Mouse (Mus musculus) midbrain, postnatal 0 days (tissue): Measurements from ENCODE around the gene F2rl1. TPM values are rescaled to one million over a fixed set of nuclear protein-coding genes. Genes with fewer than 3 reads are reported as not detected.
A peak's percentile ranks its signal among the peaks of the same experiment; 100 is the strongest.

ENCODE experiments used
- ATAC-seq: fragments of 200-750 bp; cut with Nextera tagmentation; 2 replicates; pipeline ENCODE4 v1.8.0; 2017; ENCODE audit warnings: moderate number of reproducible peaks, mild to moderate bottlenecking, moderate TSS enrichment, moderate library complexity; ENCODE audit not compliant: low FRiP score
- DNase-seq: peaks from one replicate; pipeline ENCODE4 v3.0.0-alpha.2; 2015; ENCODE audit warnings: low spot score
- H3K27ac ChIP-seq: fragments of 300-500 bp; sonication (generic); 2 replicates; pipeline ENCODE4 v1.5.1; 2014; ENCODE audit warnings: low read depth, mild to moderate bottlenecking, low read length, mixed read lengths
- H3K27me3 ChIP-seq: fragments of 300-500 bp; sonication (generic); 2 replicates; pipeline ENCODE4 v1.6.1; 2014; ENCODE audit warnings: low read length, control low read depth, mixed read lengths; ENCODE audit not compliant: insufficient read depth
- H3K36me3 ChIP-seq: fragments of 300-500 bp; sonication (generic); 2 replicates; pipeline ENCODE4 v1.6.1; 2014; ENCODE audit warnings: low read length, control low read depth, mixed read lengths; ENCODE audit not compliant: insufficient read depth
- H3K4me1 ChIP-seq: fragments of 300-500 bp; sonication (generic); 2 replicates; pipeline ENCODE4 v1.6.1; 2014; ENCODE audit warnings: mild to moderate bottlenecking, control low read depth, antibody characterized with exemption, low read length, mixed read lengths; ENCODE audit not compliant: insufficient read depth
- H3K4me2 ChIP-seq: fragments of 300-500 bp; sonication (generic); 2 replicates; pipeline ENCODE4 v1.6.1; 2014; ENCODE audit warnings: low read depth, mild to moderate bottlenecking, low read length, mixed read lengths; ENCODE audit not compliant: poor library complexity, severe bottlenecking
- H3K4me3 ChIP-seq: fragments of 300-500 bp; sonication (generic); 2 replicates; pipeline ENCODE4 v1.5.1; 2014; ENCODE audit warnings: low read depth, mild to moderate bottlenecking, low read length, moderate library complexity
- H3K9ac ChIP-seq: fragments of 300-500 bp; sonication (generic); replicated peaks from 2 replicates; pipeline ENCODE4 v1.6.1; 2014; ENCODE audit warnings: mild to moderate bottlenecking, low read length, moderate library complexity, mixed read lengths; ENCODE audit not compliant: poor library complexity, severe bottlenecking
- H3K9me3 ChIP-seq: fragments of 300-500 bp; sonication (generic); 2 replicates; pipeline ENCODE4 v1.6.1; 2016; ENCODE audit warnings: low read length, control low read depth
- CTCF ChIP-seq: IDR thresholded peaks from 2 replicates; pipeline ENCODE4 v1.5.1; 2016; ENCODE audit warnings: antibody characterized with exemption, mild to moderate bottlenecking
- WGBS: fragments of 180-500 bp; shearing (Covaris S2); extraction: QIAGEN DNeasy Blood & Tissue Kit; methylation state at CpG from one replicate; pipeline ENCODE4 v1.1.7; 2014; 5-methylcytosine and 5-hydroxymethylcytosine counted together
- polyA plus RNA-seq: library from polyadenylated mRNA; unstranded; fragments of >200 nt; fragmentation: Nextera tagmentation; extraction: Ambion mirVana; gene quantifications from 2 replicates; pipeline ENCODE4 v1.2.1, GENCODE M21; 2015
- total RNA-seq: library from RNA; depleted of rRNA; stranded (reverse); fragments of >200 nt; gene quantifications from 2 replicates; pipeline ENCODE4 v1.2.3, GENCODE M21; 2014

The F2rl1 gene
- total and polyA plus RNA-seq, 2 experiments from 2014 or later, result 0.16 to 0.21 TPM

DNA sequence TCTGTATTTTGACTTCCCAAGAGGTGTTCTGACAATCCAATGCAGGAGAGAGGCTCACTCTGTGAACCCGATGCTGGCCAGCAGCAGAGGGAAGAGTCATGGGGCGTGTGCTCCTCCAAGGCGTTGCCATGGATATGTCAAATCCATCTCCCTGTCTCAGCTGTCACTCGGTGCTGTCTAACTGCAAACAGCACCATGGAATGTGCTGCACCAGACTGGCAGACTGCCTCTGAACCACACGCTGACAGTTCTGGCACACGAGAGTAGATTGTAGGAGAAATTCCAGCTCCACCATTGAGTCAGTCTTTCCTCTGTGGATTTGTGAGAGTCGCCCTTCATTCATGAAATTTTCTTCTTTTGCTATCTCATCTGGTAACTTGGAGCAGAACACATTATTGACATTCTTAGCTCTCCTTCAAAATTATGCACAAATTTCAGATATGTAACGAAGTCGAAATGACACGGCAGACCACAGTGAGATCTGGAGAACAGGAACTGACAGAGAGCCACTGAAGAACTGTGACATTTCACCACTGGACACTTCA, 38.1 kb upstream of the F2rl1 start:
- H3K9ac ChIP-seq, result no peak overlapping the region
- DNase-seq (no peak), ATAC-seq (no peak)
- H3K4me1 ChIP-seq, result no peaks in the 10 kb centered on the region
- 58% methylated on average over 10 of the region's 10 CpGs for WGBS
- no peak overlapping the region for H3K4me3 ChIP-seq
- H3K27ac ChIP-seq, result no peak overlapping the region
- no peaks in the 10 kb centered on the region for H3K9me3 ChIP-seq
- no peak for TF ChIP-seq CTCF
- H3K4me2 ChIP-seq, result no peak overlapping the region
- H3K36me3 ChIP-seq, result no peaks in the 10 kb centered on the region
- H3K27me3 ChIP-seq, result no peaks in the 10 kb centered on the region

GRCm38 (mm10) chr13:95557326-95557725, 32.3 kb upstream of the F2rl1 start:
- no peak for DNase-seq
- 80% methylated on average over 7 of the region's 7 CpGs for WGBS
- no peak overlapping the region for H3K9ac ChIP-seq
- H3K27ac ChIP-seq, result no peak overlapping the region
- H3K4me2 ChIP-seq, result no peak overlapping the region
- no peaks in the 10 kb centered on the region for H3K4me1 ChIP-seq
- no peaks in the 10 kb centered on the region for H3K27me3 ChIP-seq
- no peaks in the 10 kb centered on the region for H3K36me3 ChIP-seq
- no peak overlapping the region for H3K4me3 ChIP-seq
- H3K9me3 ChIP-seq, result no peaks in the 10 kb centered on the region
- ATAC-seq, result no peak
- no peak for TF ChIP-seq CTCF

GRCm38 (mm10) chr13:95553885-95554492, 29.0 kb upstream of the F2rl1 start:
- 75% methylated on average over 11 of the region's 11 CpGs for WGBS
- ATAC-seq (no peak), DNase-seq (no peak)
- H3K9me3 ChIP-seq, result no peaks in the 10 kb centered on the region
- H3K4me3 ChIP-seq, result no peak overlapping the region
- no peaks in the 10 kb centered on the region for H3K4me1 ChIP-seq
- no peaks in the 10 kb centered on the region for H3K36me3 ChIP-seq
- no peak overlapping the region for H3K27ac ChIP-seq
- TF ChIP-seq CTCF, result no peak
- no peak overlapping the region for H3K9ac ChIP-seq
- no peaks in the 10 kb centered on the region for H3K27me3 ChIP-seq
- H3K4me2 ChIP-seq, result no peak overlapping the region

- DNase-seq, result no peak
- TF ChIP-seq CTCF, result no peak
- no peaks in the 10 kb centered on the region for H3K36me3 ChIP-seq
- H3K9ac ChIP-seq, result no peak overlapping the region
- no peaks in the 10 kb centered on the region for H3K9me3 ChIP-seq
- WGBS, result 74% methylated on average over 2 of the region's 2 CpGs
- ATAC-seq, result no peak
- H3K4me3 ChIP-seq, result no peak overlapping the region
- H3K4me1 ChIP-seq, result peaks cover 6% of the 10 kb centered on the region; the same call in 1 of the 2 replicates
- no peaks in the 10 kb centered on the region for H3K27me3 ChIP-seq
- H3K4me2 ChIP-seq, result no peak overlapping the region
- no peak overlapping the region for H3K27ac ChIP-seq
Observed at GRCm38 (mm10) chr13:95550636-95551370, 25.8 kb upstream of the F2rl1 start.

DNA sequence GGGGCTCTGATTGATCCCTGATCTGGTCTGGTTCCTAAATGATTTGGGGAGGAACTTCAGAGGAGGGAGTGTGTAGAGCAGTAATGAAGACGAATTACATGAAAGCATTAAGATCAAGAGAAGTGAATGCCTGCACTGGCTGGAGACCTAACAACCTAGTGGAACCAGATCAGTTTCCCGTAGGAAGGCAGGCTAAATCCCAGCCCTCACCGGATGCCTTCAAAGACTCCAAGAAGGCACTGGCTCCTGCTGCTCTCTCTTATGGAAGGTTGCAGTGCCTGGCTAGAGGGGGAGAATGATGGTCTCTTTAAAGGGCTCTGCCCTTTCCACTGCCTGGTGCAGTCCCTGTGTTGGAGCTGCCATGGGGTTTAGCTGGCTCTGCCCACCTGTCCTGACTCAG, 24.4 kb upstream of the F2rl1 start:
- no peak overlapping the region for H3K9ac ChIP-seq
- H3K4me2 ChIP-seq, result no peak overlapping the region
- no peak overlapping the region for H3K27ac ChIP-seq
- no peak for TF ChIP-seq CTCF
- no peak overlapping the region for H3K4me3 ChIP-seq
- H3K9me3 ChIP-seq, result no peaks in the 10 kb centered on the region
- no peak for DNase-seq
- 8% methylated on average over 3 of the region's 3 CpGs for WGBS
- no peak for ATAC-seq
- H3K4me1 ChIP-seq, result peaks cover 6% of the 10 kb centered on the region; the same call in 1 of the 2 replicates
- H3K27me3 ChIP-seq, result no peaks in the 10 kb centered on the region
- H3K36me3 ChIP-seq, result no peaks in the 10 kb centered on the region

DNA sequence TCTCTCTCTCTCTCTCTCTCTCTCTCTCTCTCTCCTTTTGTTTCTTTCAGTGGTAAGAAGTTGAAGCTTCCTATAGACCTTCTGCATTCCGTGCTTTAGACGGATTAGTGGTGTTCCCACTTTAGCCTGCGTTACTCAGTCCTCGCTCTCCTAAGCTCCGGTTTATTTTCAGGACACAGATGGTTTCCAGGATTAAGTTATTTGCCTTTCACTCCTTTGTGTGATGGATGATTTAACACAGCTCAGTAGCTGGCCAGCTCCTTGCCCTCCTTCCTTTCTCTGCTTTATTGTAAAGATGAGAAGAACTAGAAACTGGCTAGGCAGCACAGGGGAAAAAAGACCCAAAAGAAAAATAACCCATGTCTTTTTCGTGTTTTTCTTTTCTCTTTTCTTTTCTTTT, 23.8 kb upstream of the F2rl1 start:
- Histone ChIP-seq H3K4me3 (no peak overlapping the region), H3K36me3 (no peaks in the 10 kb centered on the region), H3K9ac (no peak overlapping the region), H3K4me2 (peak overlapping the region; percentile 32; the same call in 1 of the 2 replicates), H3K9me3 (no peaks in the 10 kb centered on the region), H3K27ac (no peak overlapping the region), H3K4me1 (peaks cover 6% of the 10 kb centered on the region; the same call in 1 of the 2 replicates), H3K27me3 (no peaks in the 10 kb centered on the region)
- no peak for TF ChIP-seq CTCF
- DNase-seq, result peak; percentile 49
- 8% methylated on average over 6 of the region's 6 CpGs for WGBS
- no peak for ATAC-seq
